Mouse (Mus musculus) T-helper 2 cell (primary cell): ENCODE measurements around the gene Mrpl33.

ENCODE experiments used
- in situ Hi-C: fragments of 300-600 bp; cut with MboI, MseI; formaldehyde crosslinking; loops from one replicate; pipeline ENCODE4 v1.15.1; 2025; ENCODE audit warnings: high pct_unique_total_duplicates

The Mrpl33 gene

GRCm38 (mm10) chr5:31697644-31698296 is 101.0 kb downstream of the Mrpl33 start, which contains the start of gene Babam2:
Gene Babam2 (plus strand): TSS chr5:31697684.
- in situ Hi-C loops = loop anchor here (10.0 kb wide), 2 partner anchors 123 to 437 kb away; partner anchors contain the start of gene Fosl2

- in situ Hi-C loops = loop anchor here (10.0 kb wide), 2 partner anchors 124 to 436 kb away; partner anchors contain the start of gene Fosl2
Measured at GRCm38 (mm10) chr5:31698297-31698726, 101.6 kb downstream of the Mrpl33 start.

GRCm38 (mm10) chr5:31698931-31699330 is 102.2 kb downstream of the Mrpl33 start:
- in situ Hi-C loops = loop anchor here (10.0 kb wide), 2 partner anchors 124 to 436 kb away; partner anchors contain the start of gene Fosl2

GRCm38 (mm10) chr5:31699397-31699796 is 102.7 kb downstream of the Mrpl33 start:
- in situ Hi-C loops = loop anchor here (10.0 kb wide), 2 partner anchors 125 to 435 kb away; partner anchors contain the start of gene Fosl2

GRCm38 (mm10) chr5:31704971-31705370 is 108.2 kb downstream of the Mrpl33 start:
- in situ Hi-C loops = no loop called here

GRCm38 (mm10) chr5:31706826-31707225 is 110.1 kb downstream of the Mrpl33 start:
- in situ Hi-C loops = no loop called here

- in situ Hi-C loops = no loop called here
Measured at GRCm38 (mm10) chr5:31709389-31709788, 112.7 kb downstream of the Mrpl33 start.

- in situ Hi-C loops = loop anchor here (5.0 kb wide), 1 partner anchor 484 kb away; no protein-coding TSS in a partner anchor
Measured at GRCm38 (mm10) chr5:31713280-31713711, 116.6 kb downstream of the Mrpl33 start.

GRCm38 (mm10) chr5:31713841-31714264 is 117.1 kb downstream of the Mrpl33 start:
- in situ Hi-C loops = loop anchor here (5.0 kb wide), 1 partner anchor 483 kb away; no protein-coding TSS in a partner anchor
